Mouse (Mus musculus): ENCODE measurements around the gene Tbc1d8. TPM values are rescaled to one million over a fixed set of nuclear protein-coding genes. Genes with fewer than 3 reads are reported as not detected.

Tbc1d8 gene
- total RNA-seq, 2 experiments from 2014 or later = 18.3 to 20.2 TPM

DNA sequence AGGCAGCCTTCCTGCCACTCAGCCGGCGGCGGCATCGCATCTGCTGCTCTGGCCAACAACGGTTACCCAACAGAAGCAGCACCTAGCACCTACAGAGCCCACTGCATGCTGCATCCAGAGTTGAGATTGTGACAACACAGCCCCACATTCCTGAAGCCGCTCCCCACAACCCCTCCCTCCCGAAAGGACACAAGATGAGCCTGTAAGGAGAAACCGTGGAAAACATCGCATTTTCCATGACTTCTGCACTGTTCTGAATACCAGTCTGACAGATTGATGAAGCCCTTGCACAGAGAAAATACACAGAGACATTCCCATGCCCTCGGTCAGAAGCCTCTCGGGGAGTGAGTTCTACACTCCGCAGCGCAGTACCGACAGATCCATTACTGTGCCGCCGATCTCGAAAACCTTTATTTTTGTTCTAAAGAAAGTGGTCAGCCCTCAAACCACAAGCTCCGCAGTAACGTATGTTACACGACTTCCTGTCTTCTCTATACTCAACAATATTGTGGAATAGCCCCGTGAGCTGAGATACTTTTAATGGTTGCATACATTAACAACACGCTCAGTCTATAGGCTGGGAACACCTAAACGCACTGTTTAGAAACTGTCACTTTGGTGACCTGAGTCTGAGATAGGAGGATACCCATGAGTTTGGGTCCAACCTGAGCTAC is 23.1 kb downstream of the Tbc1d8 start:
- no peak overlapping the region for H3K4me3 ChIP-seq
- DNase-seq (ENCODE audit: extremely low spot score in 1 of 2, low spot score in 2 of 2) = no peak
- no peak for TF ChIP-seq CTCF (IDR thresholded peaks at IDR 0.05)
- intact Hi-C loops (cut with DNase I) = loop anchor here (2.0 kb wide), 1 partner anchor 41 kb away; no protein-coding TSS in a partner anchor
- no peak overlapping the region for H3K27ac ChIP-seq

DNA sequence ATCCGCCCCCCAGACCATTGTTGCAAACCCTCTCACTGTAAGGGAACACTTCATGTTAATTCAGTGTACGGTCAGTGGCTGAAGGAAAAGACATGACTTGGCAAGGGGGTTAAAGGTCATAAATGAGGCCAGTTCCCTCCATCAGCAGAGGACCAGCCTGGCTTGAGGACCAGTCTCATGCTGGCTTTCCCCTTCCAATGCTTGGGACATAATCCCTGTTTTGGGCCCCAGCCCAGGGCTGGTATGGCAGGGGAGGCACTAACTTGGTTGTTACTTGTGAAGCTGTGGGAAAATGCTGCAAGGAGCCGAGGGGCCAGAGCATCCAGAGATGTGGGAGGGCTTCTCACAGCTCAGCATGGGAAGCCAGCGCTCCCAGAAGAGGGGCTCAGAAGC is 23.8 kb downstream of the Tbc1d8 start:
- intact Hi-C loops (cut with DNase I) = loop anchor here (2.0 kb wide), 1 partner anchor 40 kb away; no protein-coding TSS in a partner anchor
- Histone ChIP-seq H3K27ac (no peak overlapping the region), H3K4me3 (no peak overlapping the region)
- no peak for DNase-seq (ENCODE audit: extremely low spot score in 1 of 2, low spot score in 2 of 2)
- no peak for TF ChIP-seq CTCF (IDR thresholded peaks at IDR 0.05)

GRCm38 (mm10) chr1:39454108-39454782 is 24.3 kb downstream of the Tbc1d8 start:
- no peak for TF ChIP-seq CTCF (IDR thresholded peaks at IDR 0.05)
- H3K27ac ChIP-seq = no peak overlapping the region
- no peak for DNase-seq (ENCODE audit: extremely low spot score in 1 of 2, low spot score in 2 of 2)
- no peak overlapping the region for H3K4me3 ChIP-seq
- intact Hi-C loops (cut with DNase I) = loop anchor here (2.0 kb wide), 1 partner anchor 39 kb away; no protein-coding TSS in a partner anchor

DNA sequence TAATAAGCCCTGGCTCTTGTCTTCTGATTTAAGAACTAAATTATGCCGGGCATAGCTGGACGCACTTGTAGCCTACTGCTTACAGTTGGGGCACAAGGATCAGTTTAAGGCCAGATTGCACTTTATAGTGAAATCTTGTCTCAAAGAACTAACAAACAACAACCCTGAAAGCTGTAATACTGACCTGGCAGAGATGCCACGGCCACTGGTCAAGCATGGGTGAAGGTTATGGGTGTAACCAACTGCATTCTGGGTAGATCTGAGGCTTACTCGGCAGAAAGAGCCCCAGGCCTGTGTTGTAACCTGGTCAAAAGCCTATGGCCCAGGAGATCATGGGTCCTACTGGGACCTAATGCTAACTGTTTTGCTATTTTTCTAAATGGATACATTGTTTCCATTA is 26.4 kb downstream of the Tbc1d8 start:
- intact Hi-C loops (cut with DNase I) = no loop called here
- Histone ChIP-seq H3K4me3 (no peak overlapping the region), H3K27ac (no peak overlapping the region)
- DNase-seq (ENCODE audit: extremely low spot score in 1 of 2, low spot score in 2 of 2) = no peak
- no peak for TF ChIP-seq CTCF (IDR thresholded peaks at IDR 0.05)

DNA sequence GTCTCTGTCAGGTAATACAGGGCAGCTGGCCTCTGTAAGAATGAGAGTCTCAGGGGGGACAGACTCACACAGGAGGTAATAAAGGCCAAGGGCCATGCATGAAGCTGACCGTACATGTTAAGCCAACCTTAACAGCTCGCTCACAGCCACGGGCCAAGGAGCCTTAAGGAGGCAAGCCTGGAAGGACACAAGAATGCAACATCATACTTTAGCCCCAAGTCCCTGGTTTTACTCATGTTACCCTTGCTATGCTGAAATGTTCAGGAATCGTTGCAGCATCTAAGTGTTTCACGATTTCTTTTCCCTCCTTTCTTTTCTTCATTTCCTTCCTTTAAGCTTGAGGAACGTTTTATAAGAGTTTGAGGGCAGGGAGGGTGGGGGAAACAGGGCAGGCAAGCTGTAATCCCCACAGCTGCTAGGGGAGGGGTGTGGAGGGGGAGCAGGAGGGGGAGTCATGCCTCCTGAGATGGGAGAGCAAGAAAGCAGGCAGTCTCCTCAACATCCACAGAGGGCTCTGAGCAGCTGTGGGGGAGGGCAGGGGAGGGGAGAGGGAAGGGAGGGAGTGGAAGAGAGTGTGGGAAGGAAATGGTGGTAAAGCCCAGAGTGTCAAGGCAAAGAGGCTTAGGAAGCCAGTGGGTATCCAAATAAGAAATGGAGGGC is 28.4 kb downstream of the Tbc1d8 start:
- TF ChIP-seq CTCF (IDR thresholded peaks at IDR 0.05) = no peak
- no peak for DNase-seq (ENCODE audit: extremely low spot score in 1 of 2, low spot score in 2 of 2)
- intact Hi-C loops (cut with DNase I) = no loop called here
- H3K27ac ChIP-seq = no peak overlapping the region
- no peak overlapping the region for H3K4me3 ChIP-seq

GRCm38 (mm10) chr1:39449251-39449790 is 29.2 kb downstream of the Tbc1d8 start:
- no peak for DNase-seq (ENCODE audit: extremely low spot score in 1 of 2, low spot score in 2 of 2)
- intact Hi-C loops (cut with DNase I) = no loop called here
- Histone ChIP-seq H3K27ac (no peak overlapping the region), H3K4me3 (no peak overlapping the region)
- TF ChIP-seq CTCF (IDR thresholded peaks at IDR 0.05) = no peak

DNA sequence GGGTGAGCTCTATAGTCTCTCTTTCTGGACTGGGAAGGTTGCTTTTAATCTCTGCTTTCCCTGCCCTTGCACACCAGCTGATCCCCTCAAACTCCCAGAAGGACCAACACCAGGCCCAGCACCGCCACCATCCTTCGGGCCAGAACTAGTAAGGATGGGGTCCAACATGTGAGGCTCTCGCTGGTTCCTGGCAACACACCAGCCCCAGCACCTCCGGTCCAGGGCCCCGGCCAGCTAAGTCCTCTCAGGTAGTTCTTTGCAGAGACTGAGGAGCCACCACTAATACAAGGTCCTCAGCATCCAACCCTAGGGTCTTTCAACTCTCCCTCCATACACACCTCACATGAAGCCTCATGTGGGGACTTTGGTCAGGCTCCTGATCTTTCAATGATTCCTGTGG is 29.7 kb downstream of the Tbc1d8 start:
- DNase-seq (ENCODE audit: extremely low spot score in 1 of 2, low spot score in 2 of 2) = no peak
- Histone ChIP-seq H3K27ac (no peak overlapping the region), H3K4me3 (no peak overlapping the region)
- intact Hi-C loops (cut with DNase I) = no loop called here
- TF ChIP-seq CTCF (IDR thresholded peaks at IDR 0.05) = no peak

- TF ChIP-seq CTCF (IDR thresholded peaks at IDR 0.05) = no peak
- intact Hi-C loops (cut with DNase I) = no loop called here
- H3K4me3 ChIP-seq = no peak overlapping the region
- H3K27ac ChIP-seq = no peak overlapping the region
- DNase-seq (ENCODE audit: extremely low spot score in 1 of 2, low spot score in 2 of 2) = no peak
Measured at GRCm38 (mm10) chr1:39448238-39448637, 30.3 kb downstream of the Tbc1d8 start.

- H3K4me3 ChIP-seq = no peak overlapping the region
- intact Hi-C loops (cut with DNase I) = loop anchor here (1.0 to 2.0 kb wide), 2 partner anchors 16 to 33 kb away; partner anchors contain the start of gene Tbc1d8
- DNase-seq (ENCODE audit: extremely low spot score in 1 of 2, low spot score in 2 of 2) = peak; percentile 45 to 70
- no peak for TF ChIP-seq CTCF (IDR thresholded peaks at IDR 0.05)
- no peak overlapping the region; the same call in 1 of the 2 replicates for H3K27ac ChIP-seq
Measured at GRCm38 (mm10) chr1:39446178-39446577, 32.4 kb downstream of the Tbc1d8 start.

- DNase-seq (ENCODE audit: extremely low spot score in 1 of 2, low spot score in 2 of 2) = no peak
- Histone ChIP-seq H3K27ac (no peak overlapping the region), H3K4me3 (no peak overlapping the region)
- no peak for TF ChIP-seq CTCF (IDR thresholded peaks at IDR 0.05)
- intact Hi-C loops (cut with DNase I) = loop anchor here (1.0 to 2.0 kb wide), 2 partner anchors 17 to 33 kb away; partner anchors contain the start of gene Tbc1d8
Measured at GRCm38 (mm10) chr1:39445303-39446050, 33.1 kb downstream of the Tbc1d8 start.

- TF ChIP-seq CTCF (IDR thresholded peaks at IDR 0.05) = no peak
- intact Hi-C loops (cut with DNase I) = no loop called here
- no peak for DNase-seq (ENCODE audit: extremely low spot score in 1 of 2, low spot score in 2 of 2)
- Histone ChIP-seq H3K27ac (no peak overlapping the region), H3K4me3 (no peak overlapping the region)
Measured at GRCm38 (mm10) chr1:39443764-39444163, 34.8 kb downstream of the Tbc1d8 start.

Data from left cerebral cortex, adult 2 months (tissue).